Mouse (Mus musculus): ENCODE measurements at regions not wholly inside any gene's neighbourhood (a gene's known extent, or its start where the extent isn't known, plus 50 kb on each side); places are given as distances from the start of the nearest gene placed in this dataset.

DNA sequence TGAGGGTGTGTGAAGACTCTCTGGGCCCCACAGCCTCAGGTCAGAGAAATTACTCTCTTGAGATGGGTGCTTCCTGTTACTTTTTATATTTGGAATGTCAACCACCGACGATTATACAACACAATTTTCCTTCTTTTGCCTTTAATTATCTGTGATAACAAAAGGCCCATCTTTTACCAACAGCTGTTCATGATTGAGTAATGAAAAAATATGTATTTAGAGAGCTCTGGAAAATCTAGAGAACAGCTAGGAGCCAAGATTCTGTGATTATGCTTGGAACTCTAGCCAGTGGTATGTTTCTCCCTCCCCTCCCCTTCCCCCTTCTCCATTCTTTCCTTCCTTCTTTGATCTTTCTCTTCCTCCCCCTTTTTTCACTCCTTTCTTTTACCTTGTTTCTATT lies 546.0 kb upstream of the Cdh11 start:
- Histone ChIP-seq H3K36me3 (no peaks in the 10 kb centered on the region), H3K27ac (no peak overlapping the region), H3K4me2 (no peak overlapping the region), H3K9ac (no peak overlapping the region), H3K4me1 (0 out of 2 replicates have a peak, but pooled peaks cover 3% of the 10 kb centered on the region), H3K9me3 (no peaks in the 10 kb centered on the region), H3K27me3 (no peaks in the 10 kb centered on the region), H3K4me3 (no peak overlapping the region)
- WGBS: 58% methylated on average over 2 of the region's 2 CpGs
- no peak for ATAC-seq (ENCODE audit: insufficient number of reproducible peaks, insufficient read depth, low FRiP score, low TSS enrichment, low read depth)

DNA sequence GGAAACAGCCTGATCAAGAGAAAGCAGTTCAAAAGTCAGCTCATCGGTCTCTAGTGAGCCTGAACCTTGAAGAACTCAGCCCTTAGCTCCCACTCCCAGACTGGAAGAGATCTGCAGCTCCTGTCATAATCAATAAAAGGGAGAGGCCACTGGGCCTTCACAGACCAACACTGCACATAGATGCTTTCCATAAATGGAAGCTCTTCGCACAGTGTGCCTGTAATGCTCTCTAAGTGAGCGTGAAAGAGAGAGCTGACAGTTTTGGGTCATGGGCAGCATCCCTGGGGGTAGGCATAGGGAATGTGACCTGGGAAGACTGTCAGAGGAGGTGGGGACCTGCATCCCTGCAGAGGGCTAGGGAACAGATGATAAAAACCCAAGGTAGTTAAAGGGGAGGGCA lies 551.9 kb upstream of the Cdh11 start:
- H3K27ac ChIP-seq: no peak overlapping the region
- no peak overlapping the region for H3K4me2 ChIP-seq
- no peak overlapping the region for H3K4me3 ChIP-seq
- H3K36me3 ChIP-seq: no peaks in the 10 kb centered on the region
- no peak overlapping the region for H3K9ac ChIP-seq
- ATAC-seq (ENCODE audit: insufficient number of reproducible peaks, insufficient read depth, low FRiP score, low TSS enrichment, low read depth): no peak
- H3K9me3 ChIP-seq: no peaks in the 10 kb centered on the region
- WGBS: 92% methylated on average over 3 of the region's 3 CpGs
- no peaks in the 10 kb centered on the region for H3K4me1 ChIP-seq
- H3K27me3 ChIP-seq: no peaks in the 10 kb centered on the region

- H3K27me3 ChIP-seq: no peaks in the 10 kb centered on the region
- H3K9me3 ChIP-seq: no peaks in the 10 kb centered on the region
- H3K36me3 ChIP-seq: no peaks in the 10 kb centered on the region
- no peaks in the 10 kb centered on the region for H3K4me1 ChIP-seq
- no peak overlapping the region for H3K4me3 ChIP-seq
- H3K27ac ChIP-seq: no peak overlapping the region
- WGBS: 71% methylated on average over 2 of the region's 2 CpGs
- no peak overlapping the region for H3K9ac ChIP-seq
- no peak for ATAC-seq (ENCODE audit: insufficient number of reproducible peaks, insufficient read depth, low FRiP score, low TSS enrichment, low read depth)
- H3K4me2 ChIP-seq: no peak overlapping the region
Measured at GRCm38 (mm10) chr8:103339042-103339441, 553.6 kb upstream of the Cdh11 start.

- no peak overlapping the region for H3K9ac ChIP-seq
- H3K36me3 ChIP-seq: no peaks in the 10 kb centered on the region
- ATAC-seq (ENCODE audit: insufficient number of reproducible peaks, insufficient read depth, low FRiP score, low TSS enrichment, low read depth): no peak
- H3K4me3 ChIP-seq: no peak overlapping the region
- H3K4me2 ChIP-seq: no peak overlapping the region
- no peak overlapping the region for H3K27ac ChIP-seq
- 81% methylated on average over 5 of the region's 5 CpGs for WGBS
- H3K27me3 ChIP-seq: no peaks in the 10 kb centered on the region
- no peaks in the 10 kb centered on the region for H3K4me1 ChIP-seq
- no peaks in the 10 kb centered on the region for H3K9me3 ChIP-seq
Measured at GRCm38 (mm10) chr8:103339951-103340350, 554.5 kb upstream of the Cdh11 start.

- H3K9ac ChIP-seq: no peak overlapping the region
- 82% methylated on average over 3 of the region's 3 CpGs for WGBS
- no peaks in the 10 kb centered on the region for H3K27me3 ChIP-seq
- H3K4me1 ChIP-seq: no peaks in the 10 kb centered on the region; the same call in 1 of the 2 replicates
- H3K27ac ChIP-seq: no peak overlapping the region
- no peak overlapping the region for H3K4me2 ChIP-seq
- no peaks in the 10 kb centered on the region for H3K9me3 ChIP-seq
- no peak for ATAC-seq (ENCODE audit: insufficient number of reproducible peaks, insufficient read depth, low FRiP score, low TSS enrichment, low read depth)
- H3K4me3 ChIP-seq: no peak overlapping the region
- no peaks in the 10 kb centered on the region for H3K36me3 ChIP-seq
Measured at GRCm38 (mm10) chr8:103343891-103344290, 558.4 kb upstream of the Cdh11 start.

- H3K9ac ChIP-seq: no peak overlapping the region
- H3K27ac ChIP-seq: no peak overlapping the region
- no peak overlapping the region for H3K4me2 ChIP-seq
- H3K4me1 ChIP-seq: no peaks in the 10 kb centered on the region; the same call in 1 of the 2 replicates
- WGBS: 63% methylated on average over 2 of the region's 2 CpGs
- no peak for ATAC-seq (ENCODE audit: insufficient number of reproducible peaks, insufficient read depth, low FRiP score, low TSS enrichment, low read depth)
- no peaks in the 10 kb centered on the region for H3K9me3 ChIP-seq
- no peaks in the 10 kb centered on the region for H3K36me3 ChIP-seq
- H3K4me3 ChIP-seq: no peak overlapping the region
- no peaks in the 10 kb centered on the region for H3K27me3 ChIP-seq
Measured at GRCm38 (mm10) chr8:103344871-103345270, 559.4 kb upstream of the Cdh11 start.

GRCm38 (mm10) chr8:103347158-103347871 lies 561.9 kb upstream of the Cdh11 start:
- no peak for ATAC-seq (ENCODE audit: insufficient number of reproducible peaks, insufficient read depth, low FRiP score, low TSS enrichment, low read depth)
- no peaks in the 10 kb centered on the region for H3K36me3 ChIP-seq
- H3K9me3 ChIP-seq: no peaks in the 10 kb centered on the region
- WGBS: 65% methylated on average over 7 of the region's 7 CpGs
- H3K9ac ChIP-seq: no peak overlapping the region
- H3K4me3 ChIP-seq: no peak overlapping the region
- H3K4me1 ChIP-seq: peaks cover 5% of the 10 kb centered on the region; the same call in 1 of the 2 replicates
- H3K27me3 ChIP-seq: no peaks in the 10 kb centered on the region
- H3K4me2 ChIP-seq: no peak overlapping the region
- H3K27ac ChIP-seq: no peak overlapping the region

DNA sequence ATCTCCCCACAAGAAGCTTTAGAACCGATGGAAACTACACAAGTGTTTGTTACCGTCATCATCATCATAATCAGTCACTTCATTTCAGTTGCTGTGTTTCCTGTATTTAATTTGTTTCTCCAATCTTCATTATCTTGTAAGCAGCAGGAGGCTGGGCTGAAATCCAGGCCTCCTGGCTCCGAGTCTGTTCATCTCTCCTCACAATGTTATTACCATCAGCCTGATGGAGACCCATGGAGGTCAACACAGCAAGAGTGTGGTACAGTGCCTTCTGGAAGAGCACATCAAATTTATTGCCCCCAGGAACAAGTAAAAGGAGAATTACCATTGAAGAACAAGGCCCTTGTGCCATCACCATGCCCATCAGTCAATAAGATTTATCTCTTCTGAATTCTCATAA lies 576.3 kb upstream of the Cdh11 start:
- Histone ChIP-seq H3K9ac (no peak overlapping the region), H3K27me3 (no peaks in the 10 kb centered on the region), H3K4me3 (no peak overlapping the region), H3K4me2 (no peak overlapping the region), H3K36me3 (no peaks in the 10 kb centered on the region), H3K4me1 (peaks cover 2% of the 10 kb centered on the region; the same call in 1 of the 2 replicates), H3K9me3 (no peaks in the 10 kb centered on the region), H3K27ac (no peak overlapping the region)
- no peak for ATAC-seq (ENCODE audit: insufficient number of reproducible peaks, insufficient read depth, low FRiP score, low TSS enrichment, low read depth)
- WGBS: 69% methylated on average over 3 of the region's 3 CpGs

GRCm38 (mm10) chr8:103370394-103370793 lies 585.0 kb upstream of the Cdh11 start:
- ATAC-seq (ENCODE audit: insufficient number of reproducible peaks, insufficient read depth, low FRiP score, low TSS enrichment, low read depth): no peak
- WGBS: 65% methylated on average over 2 of the region's 2 CpGs
- Histone ChIP-seq H3K9ac (no peak overlapping the region), H3K9me3 (no peaks in the 10 kb centered on the region), H3K4me3 (no peak overlapping the region), H3K27ac (no peak overlapping the region), H3K36me3 (no peaks in the 10 kb centered on the region), H3K4me1 (peaks cover 27% of the 10 kb centered on the region), H3K27me3 (no peaks in the 10 kb centered on the region), H3K4me2 (no peak overlapping the region)

DNA sequence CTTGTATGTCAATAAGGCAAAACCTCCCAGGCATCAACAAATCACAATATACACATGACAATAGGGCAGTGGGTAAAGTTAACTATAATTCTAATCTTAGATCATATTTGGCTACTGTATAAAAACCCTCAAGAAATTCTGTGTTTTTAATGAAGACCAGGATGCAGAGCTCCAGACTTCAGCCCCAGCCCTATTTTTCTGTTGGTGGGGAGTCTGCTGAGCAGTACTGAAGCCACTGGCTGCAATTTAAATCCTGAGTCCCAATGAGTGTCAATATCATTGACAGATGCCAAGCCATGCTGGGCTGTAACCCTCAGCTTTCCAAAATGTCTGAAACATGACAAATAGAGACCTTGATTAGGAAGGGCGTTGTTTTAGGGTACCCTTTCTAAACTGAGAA lies 587.6 kb upstream of the Cdh11 start:
- Histone ChIP-seq H3K9me3 (no peaks in the 10 kb centered on the region), H3K27me3 (no peaks in the 10 kb centered on the region), H3K9ac (no peak overlapping the region), H3K27ac (no peak overlapping the region), H3K4me2 (no peak overlapping the region), H3K4me1 (peaks cover 25% of the 10 kb centered on the region), H3K36me3 (no peaks in the 10 kb centered on the region), H3K4me3 (no peak overlapping the region)
- WGBS: 42% methylated on average over 1 of the region's 1 CpGs
- ATAC-seq (ENCODE audit: insufficient number of reproducible peaks, insufficient read depth, low FRiP score, low TSS enrichment, low read depth): no peak

DNA sequence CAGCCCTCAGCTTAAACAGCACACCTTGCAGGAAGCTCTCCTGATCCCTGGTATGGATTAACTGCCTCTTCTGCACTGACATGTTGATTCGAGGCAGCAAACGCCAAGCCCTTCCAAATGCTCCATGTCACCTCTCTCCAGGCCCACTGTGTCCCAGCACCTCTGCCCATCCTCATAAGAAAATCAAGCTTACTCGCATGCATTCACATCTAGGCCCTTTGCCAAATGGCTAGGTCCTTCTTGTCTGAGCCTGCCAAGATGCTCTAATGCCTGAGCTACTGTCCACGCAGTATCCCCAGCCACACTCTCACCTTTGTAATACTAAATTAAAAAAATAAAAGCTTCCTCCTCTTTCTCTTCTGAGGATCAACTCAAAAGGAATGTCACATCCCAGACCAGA lies 588.7 kb upstream of the Cdh11 start:
- no peaks in the 10 kb centered on the region for H3K27me3 ChIP-seq
- no peak overlapping the region for H3K9ac ChIP-seq
- peaks cover 32% of the 10 kb centered on the region for H3K4me1 ChIP-seq
- no peak overlapping the region for H3K4me2 ChIP-seq
- ATAC-seq (ENCODE audit: insufficient number of reproducible peaks, insufficient read depth, low FRiP score, low TSS enrichment, low read depth): no peak
- peak overlapping the region; percentile 13; the same call in 1 of the 2 replicates for H3K27ac ChIP-seq
- 73% methylated on average over 4 of the region's 4 CpGs for WGBS
- no peaks in the 10 kb centered on the region for H3K9me3 ChIP-seq
- H3K4me3 ChIP-seq: no peak overlapping the region
- no peaks in the 10 kb centered on the region for H3K36me3 ChIP-seq

GRCm38 (mm10) chr8:103378545-103378944 lies 593.1 kb upstream of the Cdh11 start:
- Histone ChIP-seq H3K27me3 (no peaks in the 10 kb centered on the region), H3K4me1 (peaks cover 20% of the 10 kb centered on the region), H3K9ac (no peak overlapping the region), H3K4me3 (no peak overlapping the region), H3K27ac (no peak overlapping the region), H3K9me3 (no peaks in the 10 kb centered on the region), H3K36me3 (no peaks in the 10 kb centered on the region), H3K4me2 (no peak overlapping the region)
- no peak for ATAC-seq (ENCODE audit: insufficient number of reproducible peaks, insufficient read depth, low FRiP score, low TSS enrichment, low read depth)
- WGBS: 29% methylated on average over 3 of the region's 3 CpGs

Measured in embryonic facial prominence, embryonic 13.5 days (tissue).